Mouse (Mus musculus) bone marrow, adult 2 months (tissue): Measurements from ENCODE around the gene Camta2. TPM values are rescaled to one million over a fixed set of nuclear protein-coding genes. Genes with fewer than 3 reads are reported as not detected.

Source experiments
- H3K27ac ChIP-seq: fragments of 200-500 bp; 2 replicates; pipeline ENCODE4 v1.5.1; 2012; ENCODE audit warnings: low read depth, mild to moderate bottlenecking, control low read depth, inconsistent platforms, low read length; ENCODE audit not compliant: control insufficient read depth, poor library complexity, insufficient read depth
- H3K4me1 ChIP-seq: fragments of 200-500 bp; 2 replicates; pipeline ENCODE4 v1.6.1; 2011; ENCODE audit warnings: low read length; ENCODE audit not compliant: control insufficient read depth, insufficient read depth
- H3K4me3 ChIP-seq: fragments of 200-500 bp; replicated peaks from 2 replicates; pipeline ENCODE3; 2011; ENCODE audit warnings: mild to moderate bottlenecking, low read depth, low read length, control low read depth; ENCODE audit not compliant: control insufficient read depth
- CTCF ChIP-seq: fragments of 200-500 bp; IDR thresholded peaks from 2 replicates; pipeline ENCODE4 v1.5.1; 2011; ENCODE audit warnings: low read length, control low read depth; ENCODE audit not compliant: control insufficient read depth, insufficient read depth
- POLR2A ChIP-seq: fragments of 200-500 bp; IDR thresholded peaks from 2 replicates; pipeline ENCODE4 v1.6.1; 2011; ENCODE audit warnings: low read depth, mild to moderate bottlenecking, control low read depth, low read length, borderline replicate concordance; ENCODE audit not compliant: control insufficient read depth
- WGBS: fragments of 180-500 bp; shearing (Covaris S2); methylation state at CpG from one replicate; pipeline ENCODE4 v1.1.7; 2018; 5-methylcytosine and 5-hydroxymethylcytosine counted together
- polyA plus RNA-seq: library from polyadenylated mRNA; stranded (reverse); fragments of >200 nt; gene quantifications from 2 replicates; pipeline ENCODE4 v1.2.4, GENCODE M21; 2011; ENCODE audit warnings: low replicate concordance; ENCODE audit not compliant: missing spikeins, insufficient read depth, insufficient read length

The Camta2 gene
- polyA plus RNA-seq, 1 experiment, result 24.0 TPM

GRCm38 (mm10) chr11:70720567-70720966 lies 32.7 kb upstream of the Camta2 start:
- WGBS, result 7% methylated on average over 3 of the region's 3 CpGs
- H3K27ac ChIP-seq, result no peak overlapping the region

GRCm38 (mm10) chr11:70718481-70718880 lies 30.6 kb upstream of the Camta2 start:
- WGBS, result 79% methylated on average over 5 of the region's 5 CpGs

More at GRCm38 (mm10) chr11:70720567-70720966, 32.7 kb upstream of the Camta2 start:
- H3K4me1 ChIP-seq, result peaks cover 4% of the 10 kb centered on the region
- no peak overlapping the region for H3K4me3 ChIP-seq
- TF ChIP-seq POLR2A (no peak), CTCF (no peak)

GRCm38 (mm10) chr11:70715832-70716231 lies 27.9 kb upstream of the Camta2 start:
- TF ChIP-seq POLR2A (no peak), CTCF (no peak)
- peaks cover 2% of the 10 kb centered on the region for H3K4me1 ChIP-seq
- 85% methylated on average over 6 of the region's 6 CpGs for WGBS
- no peak overlapping the region for H3K27ac ChIP-seq
- H3K4me3 ChIP-seq, result no peak overlapping the region

More at GRCm38 (mm10) chr11:70718481-70718880, 30.6 kb upstream of the Camta2 start:
- Histone ChIP-seq H3K27ac (no peak overlapping the region), H3K4me1 (peaks cover 4% of the 10 kb centered on the region), H3K4me3 (no peak overlapping the region)
- TF ChIP-seq CTCF, result no peak
- no peak for TF ChIP-seq POLR2A

GRCm38 (mm10) chr11:70713222-70713621 lies 25.3 kb upstream of the Camta2 start:
- Histone ChIP-seq H3K27ac (no peak overlapping the region), H3K4me1 (no peaks in the 10 kb centered on the region), H3K4me3 (no peak overlapping the region)
- TF ChIP-seq CTCF, result no peak
- TF ChIP-seq POLR2A, result no peak
- 82% methylated on average over 6 of the region's 6 CpGs for WGBS

GRCm38 (mm10) chr11:70711026-70711425 lies 23.1 kb upstream of the Camta2 start:
- H3K4me1 ChIP-seq, result no peaks in the 10 kb centered on the region
- TF ChIP-seq CTCF (no peak), POLR2A (no peak)
- H3K4me3 ChIP-seq, result no peak overlapping the region
- 91% methylated on average over 10 of the region's 10 CpGs for WGBS
- no peak overlapping the region for H3K27ac ChIP-seq

- TF ChIP-seq CTCF (no peak), POLR2A (no peak)
- Histone ChIP-seq H3K4me1 (no peaks in the 10 kb centered on the region; the same call in 1 of the 2 replicates), H3K4me3 (no peak overlapping the region), H3K27ac (no peak overlapping the region)
- 64% methylated on average over 3 of the region's 3 CpGs for WGBS
Observed at GRCm38 (mm10) chr11:70706127-70706526, 18.2 kb upstream of the Camta2 start.

GRCm38 (mm10) chr11:70702781-70703180 lies 14.9 kb upstream of the Camta2 start:
- Histone ChIP-seq H3K27ac (no peak overlapping the region), H3K4me1 (no peaks in the 10 kb centered on the region; the same call in 1 of the 2 replicates), H3K4me3 (no peak overlapping the region)
- 74% methylated on average over 6 of the region's 6 CpGs for WGBS
- TF ChIP-seq CTCF, result no peak
- TF ChIP-seq POLR2A, result no peak

GRCm38 (mm10) chr11:70701984-70702733 lies 14.3 kb upstream of the Camta2 start:
- Histone ChIP-seq H3K4me3 (no peak overlapping the region), H3K27ac (no peak overlapping the region), H3K4me1 (no peaks in the 10 kb centered on the region; the same call in 1 of the 2 replicates)
- 92% methylated on average over 6 of the region's 6 CpGs for WGBS
- TF ChIP-seq CTCF (no peak), POLR2A (no peak)
